Mouse (Mus musculus): ENCODE results near the gene Casp3. TPM values are rescaled to one million over a fixed set of nuclear protein-coding genes. Genes with fewer than 3 reads are reported as not detected.

The Casp3 gene
- polyA plus RNA-seq, 1 experiment from 2014 or later, result 73.5 TPM

Other genes starting within 250 kb of the Casp3 start
- 20.6 and 21.3 TPM in 2 replicates for gene Acsl1, start 146.3 kb upstream of the Casp3 start, polyA plus RNA-seq (2015; fragmentation: Nextera tagmentation; extraction: Ambion mirVana)
- gene Cenpu, start 65.3 kb upstream of the Casp3 start, polyA plus RNA-seq (2015; fragmentation: Nextera tagmentation; extraction: Ambion mirVana), result 17.2 and 18.2 TPM in 2 replicates
- gene Primpol, start 79 bp upstream of the Casp3 start, polyA plus RNA-seq (2015; fragmentation: Nextera tagmentation; extraction: Ambion mirVana), result 13.8 and 17.4 TPM in 2 replicates
- gene Irf2, start 122.4 kb downstream of the Casp3 start, polyA plus RNA-seq (2015; fragmentation: Nextera tagmentation; extraction: Ambion mirVana), result 19.2 and 21.5 TPM in 2 replicates